Mouse (Mus musculus) megakaryocyte, adult 5-6 weeks (primary cell): ENCODE data around the gene Dab2. TPM values are rescaled to one million over a fixed set of nuclear protein-coding genes. Genes with fewer than 3 reads are reported as not detected.

Experiments used
- ATAC-seq: 2 replicates; pipeline ENCODE4 v1.8.0; 2016; ENCODE audit warnings: mild to moderate bottlenecking, inconsistent platforms; ENCODE audit not compliant: poor library complexity, severe bottlenecking
- total RNA-seq, 2 experiments: library from RNA; stranded (forward) in 1 of 2; stranded (reverse) in 1 of 2; fragments of 153-499, 151-499 nt in 1 of 2; fragments of 221-1000, 200-1000 nt in 1 of 2; gene quantifications; 2 replicates each; pipeline versions ENCODE4 v1.2.3 to v1.2.4; 2015 to 2017

Dab2 gene
- total RNA-seq, 2 experiments from 2014 or later, result 0.56 TPM; not detected in 1

DNA sequence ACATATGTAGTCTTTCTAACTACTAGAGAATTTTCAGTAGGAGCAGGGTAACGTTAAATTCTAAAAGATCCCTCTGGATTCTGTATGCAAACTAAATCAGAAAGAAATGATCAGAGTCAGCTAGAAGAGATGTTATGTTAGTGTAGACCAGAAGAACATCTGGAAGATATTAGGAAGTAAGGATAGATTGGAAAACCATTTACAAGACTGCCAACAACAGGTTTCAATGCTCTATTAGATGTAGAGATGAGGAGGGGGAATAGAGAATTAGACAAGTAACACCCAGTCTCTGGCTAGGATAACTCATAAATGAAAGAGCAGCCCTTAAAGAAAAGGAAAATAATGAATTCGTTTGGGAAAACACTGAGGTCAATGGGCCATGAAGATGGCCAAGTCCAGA lies 154.9 kb downstream of the Dab2 start:
- ATAC-seq, result no peak

DNA sequence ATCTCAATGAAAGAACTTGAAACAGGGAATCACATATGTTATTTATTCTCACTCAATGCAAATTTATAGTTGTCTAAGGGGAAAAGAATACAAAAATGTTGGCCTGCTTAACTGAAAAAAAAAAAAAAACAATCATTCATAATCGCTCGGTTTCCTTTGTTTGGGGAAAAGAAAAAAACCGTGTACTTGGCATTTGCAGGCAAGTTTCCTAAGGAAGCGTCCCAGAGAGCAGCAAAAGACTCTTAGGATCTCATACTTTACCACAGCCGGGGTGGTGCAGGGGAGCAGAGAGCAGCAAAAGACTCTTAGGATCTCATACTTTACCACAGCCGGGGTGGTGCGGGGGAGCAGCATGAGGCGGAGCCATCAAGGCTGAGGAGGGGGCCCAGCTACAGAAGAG lies 161.8 kb downstream of the Dab2 start:
- ATAC-seq, result no peak

GRCm38 (mm10) chr15:6463361-6463923 lies 163.9 kb downstream of the Dab2 start:
- ATAC-seq, result no peak

GRCm38 (mm10) chr15:6466995-6467394 lies 167.4 kb downstream of the Dab2 start:
- ATAC-seq, result no peak

- no peak for ATAC-seq
These were observed 169.3 kb downstream of the Dab2 start for GRCm38 (mm10) chr15:6468845-6469244.

- ATAC-seq, result no peak
These were observed 169.8 kb downstream of the Dab2 start for GRCm38 (mm10) chr15:6469384-6469783.

- ATAC-seq, result no peak
These were observed 184.0 kb downstream of the Dab2 start for GRCm38 (mm10) chr15:6483561-6483960.

Other genes starting within 250 kb of the Dab2 start
- not detected in 2 replicates for gene C9, start 145.5 kb downstream of the Dab2 start, total RNA-seq (2015)
- not detected in 2 replicates for gene C9, start 145.5 kb downstream of the Dab2 start, total RNA-seq (2017)
- gene Fyb, start 223.1 kb downstream of the Dab2 start, total RNA-seq (2015), result 319 and 334 TPM in 2 replicates
- gene Fyb, start 223.1 kb downstream of the Dab2 start, total RNA-seq (2017), result 128 and 161 TPM in 2 replicates